Mouse (Mus musculus) liver, adult 2 months (tissue): ENCODE results near the gene Glis2.

ENCODE experiments used
- CTCF ChIP-seq: fragments of 200-500 bp; IDR thresholded peaks from 2 replicates; pipeline ENCODE4 v1.5.1; 2011; ENCODE audit warnings: low read depth, low read length, control low read depth
- POLR2A ChIP-seq: fragments of 200-500 bp; IDR thresholded peaks from 2 replicates; pipeline ENCODE4 v1.6.1; 2011; ENCODE audit warnings: low read length, control low read depth; ENCODE audit not compliant: insufficient read depth; ENCODE audit errors: extremely low read depth

DNA sequence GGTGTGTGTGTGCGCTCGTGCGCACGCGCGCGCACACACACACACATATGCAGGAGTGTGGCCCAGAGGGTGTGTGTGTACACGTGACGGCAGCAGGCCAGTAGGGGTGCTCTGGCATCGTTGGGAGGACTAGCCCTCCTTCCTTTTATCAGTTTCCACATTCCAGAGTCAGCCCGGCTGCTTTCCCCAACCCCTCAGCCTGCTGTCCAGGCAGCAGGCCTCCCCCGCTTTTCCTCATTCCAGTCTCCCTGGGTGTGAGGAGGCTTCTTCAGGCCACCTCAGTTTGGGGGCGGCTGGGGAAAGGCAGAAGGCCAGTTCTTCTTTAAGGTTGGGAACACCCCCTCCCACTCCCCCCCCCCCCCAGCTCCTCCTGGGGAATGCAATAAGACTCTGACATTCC lies 47.7 kb downstream of the Glis2 start:
- no peak for TF ChIP-seq CTCF
- TF ChIP-seq POLR2A, result no peak
